In the genomic region with DNA sequence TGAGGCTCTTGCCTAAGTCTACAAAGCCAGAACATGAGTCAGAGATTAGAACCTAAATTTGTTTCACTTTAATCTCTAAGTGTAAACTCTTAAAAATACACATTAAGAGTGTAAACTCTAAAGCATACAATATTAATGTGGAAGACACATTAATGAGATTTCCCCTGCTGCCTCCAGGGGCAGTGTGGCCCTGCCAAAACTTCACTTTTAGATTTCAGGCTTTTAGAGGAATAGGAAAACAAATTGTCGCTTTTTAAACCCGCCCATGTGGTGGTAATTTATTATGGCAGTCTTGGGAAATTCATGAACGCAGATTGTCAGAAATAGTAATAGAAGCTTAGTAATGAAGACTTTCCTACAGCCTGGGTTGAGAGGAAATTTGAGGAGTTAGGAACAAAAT, we compare ENCODE assay signal across 14 mouse cellular contexts.
DNase-seq lines count a peak whose midpoint lies in the region; ATAC-seq and TF ChIP-seq lines count a peak whose summit lies in the region.
"Had no signal": no experiment of that assay in that cellular context is flagged by ENCODE, and none has a peak within 500 bp of the region (broad histone marks: within the 10 kb centered on the region; RNA-seq: fewer than 3 reads in every experiment).

No protein-coding gene starts in this region.

- H3K27ac ChIP-seq in hindbrain, postnatal 0 days = no peak overlapping the region
- H3K27ac ChIP-seq in hindbrain, embryonic 14.5 days = no peak overlapping the region
- no peak overlapping the region for H3K27ac ChIP-seq in lung, embryonic 14.5 days (ENCODE audit: low read depth)
- H3K27ac ChIP-seq: heart, embryonic 15.5 days; liver, embryonic 12.5 days had no signal

- WGBS in hindbrain, postnatal 0 days = 30% methylated on average over 3 of the region's 3 CpGs
- WGBS in hindbrain, embryonic 14.5 days = 41% methylated on average over 3 of the region's 3 CpGs
- 31% methylated on average over 3 of the region's 3 CpGs for WGBS in lung, embryonic 14.5 days

- TF ChIP-seq CTCF in hindbrain, postnatal 0 days (IDR thresholded peaks at IDR 0.05; ENCODE audit: low read depth) = peak; percentile 61
- peak; percentile 55 for TF ChIP-seq CTCF in lung, embryonic 14.5 days (IDR thresholded peaks at IDR 0.05; ENCODE audit: low read depth)
- peak; percentile 44 for TF ChIP-seq CTCF in Patski (IDR thresholded peaks at IDR 0.05)

- H3K9me3 ChIP-seq in hindbrain, postnatal 0 days (ENCODE audit: low read length) = no peaks in the 10 kb centered on the region
- H3K9me3 ChIP-seq in hindbrain, embryonic 14.5 days (ENCODE audit: control insufficient read depth, low read length) = no peaks in the 10 kb centered on the region
- H3K9me3 ChIP-seq in lung, embryonic 14.5 days (ENCODE audit: low read depth, low read length) = no peaks in the 10 kb centered on the region
- H3K9me3 ChIP-seq: heart, embryonic 15.5 days; liver, embryonic 12.5 days had no signal

- CTCF ChIA-PET in Patski (lab: Charles Lee) = no interaction called here

- no peak overlapping the region for H3K4me2 ChIP-seq in hindbrain, postnatal 0 days (ENCODE audit: low read depth, low read length)
- H3K4me2 ChIP-seq in hindbrain, embryonic 14.5 days (replicated peaks) = no peak overlapping the region
- H3K4me2 ChIP-seq in lung, embryonic 14.5 days = no peak overlapping the region
- H3K4me2 ChIP-seq: heart, embryonic 15.5 days; liver, embryonic 12.5 days had no signal

- H3K27me3 ChIP-seq in hindbrain, postnatal 0 days (ENCODE audit: insufficient read depth, low read length) = no peaks in the 10 kb centered on the region
- no peaks in the 10 kb centered on the region for H3K27me3 ChIP-seq in hindbrain, embryonic 14.5 days (ENCODE audit: control insufficient read depth, insufficient read depth, low read length)
- no peaks in the 10 kb centered on the region for H3K27me3 ChIP-seq in lung, embryonic 14.5 days (ENCODE audit: insufficient read depth, low read length)
- H3K27me3 ChIP-seq in Patski = peaks cover 32% of the 10 kb centered on the region
- H3K27me3 ChIP-seq: heart, embryonic 15.5 days; liver, embryonic 12.5 days had no signal

- H3K4me1 ChIP-seq in hindbrain, postnatal 0 days (ENCODE audit: insufficient read depth, low read length) = no peaks in the 10 kb centered on the region
- H3K4me1 ChIP-seq in hindbrain, embryonic 14.5 days (replicated peaks; ENCODE audit: control insufficient read depth, insufficient read depth, low read length) = no peaks in the 10 kb centered on the region
- no peaks in the 10 kb centered on the region for H3K4me1 ChIP-seq in lung, embryonic 14.5 days (ENCODE audit: insufficient read depth)
- H3K4me1 ChIP-seq: heart, embryonic 15.5 days; liver, embryonic 12.5 days had no signal

- no peak overlapping the region for H3K9ac ChIP-seq in hindbrain, postnatal 0 days (replicated peaks; ENCODE audit: low read length)
- no peak overlapping the region for H3K9ac ChIP-seq in hindbrain, embryonic 14.5 days
- no peak overlapping the region for H3K9ac ChIP-seq in lung, embryonic 14.5 days
- H3K9ac ChIP-seq: heart, embryonic 15.5 days; liver, embryonic 12.5 days had no signal

- no peaks in the 10 kb centered on the region for H3K36me3 ChIP-seq in hindbrain, postnatal 0 days (ENCODE audit: insufficient read depth, low read length)
- H3K36me3 ChIP-seq in hindbrain, embryonic 14.5 days (replicated peaks; ENCODE audit: control insufficient read depth, insufficient read depth) = no peaks in the 10 kb centered on the region
- H3K36me3 ChIP-seq in lung, embryonic 14.5 days (ENCODE audit: insufficient read depth) = no peaks in the 10 kb centered on the region
- H3K36me3 ChIP-seq: heart, embryonic 15.5 days; liver, embryonic 12.5 days had no signal

- ATAC-seq in hindbrain, postnatal 0 days = no peak
- no peak for ATAC-seq in hindbrain, embryonic 14.5 days (ENCODE audit: low FRiP score)
- ATAC-seq in lung, embryonic 14.5 days (ENCODE audit: insufficient read depth) = no peak
- no peak for ATAC-seq in Patski
- ATAC-seq in megakaryocyte progenitor cell, adult 5-6 weeks (replicated peaks; ENCODE audit: poor library complexity) = peak; percentile 57; the same call in 1 of the 2 replicates
- ATAC-seq: inflammation-experienced regulatory T-cells, adult 6 months; liver, embryonic 12.5 days had no signal

- DNase-seq in hindbrain, postnatal 0 days (ENCODE audit: low spot score) = peak; percentile 55
- DNase-seq in hindbrain, embryonic 14.5 days (ENCODE audit: low spot score) = no peak
- DNase-seq in lung, embryonic 14.5 days = peak; percentile 61
- no peak for DNase-seq in lung, postnatal 14 days
- no peak for DNase-seq in Patski (ENCODE audit: low read depth, low spot score)
- no peak for DNase-seq in T-cell, adult 2 months (ENCODE audit: low spot score)
- DNase-seq: adrenal gland, adult 8-10 months; cerebellum, adult 9-10 months; layer of hippocampus, postnatal 36 days had no signal

- in situ Hi-C loops in Patski (cut with MboI; ENCODE audit: low pct_unique_long_range_greater_than_20kb) = no loop called here

- POLR2A ChIA-PET in Patski (lab: Charles Lee) = no interaction called here

- H3K4me3 ChIP-seq in hindbrain, postnatal 0 days (ENCODE audit: low read length) = no peak overlapping the region
- no peak overlapping the region for H3K4me3 ChIP-seq in hindbrain, embryonic 14.5 days (replicated peaks; ENCODE audit: low read length)
- H3K4me3 ChIP-seq in lung, embryonic 14.5 days (ENCODE audit: low read depth, low read length) = no peak overlapping the region
- H3K4me3 ChIP-seq: erythroblast, embryonic 14.5 days; heart, embryonic 15.5 days; liver, embryonic 12.5 days had no signal

Comparison
In these comparisons a context has a peak if more than half of its experiments do, and no peak if none do; other contexts are left out.
1. DNase-seq: peak in hindbrain, postnatal 0 days (single experiment) and lung, embryonic 14.5 days (single experiment); none in hindbrain, embryonic 14.5 days (single experiment), lung, postnatal 14 days (single experiment), Patski (single experiment) and T-cell, adult 2 months (single experiment).
2. Peak in every context shown above with its lines, with median percentiles within 50 percentile points of each other: CTCF ChIP-seq.